Mouse (Mus musculus) neutrophil, adult 5-6 weeks (primary cell): Measurements from ENCODE around the gene Rps18. TPM values are rescaled to one million over a fixed set of nuclear protein-coding genes. Genes with fewer than 3 reads are reported as not detected.
A peak's percentile ranks its signal among the peaks of the same experiment; 100 is the strongest.
"Not testable (repeated sequence)": the region's sequence is repeated elsewhere in the genome, so short reads cannot be mapped to it uniquely, and the experiment has no call there.

Experiments
- ATAC-seq: fragments of 151-379, 151-347 bp; 2 replicates; pipeline ENCODE4 v1.8.0; 2017; ENCODE audit warnings: mild to moderate bottlenecking, moderate TSS enrichment; ENCODE audit not compliant: insufficient number of reproducible peaks, poor library complexity, low FRiP score, severe bottlenecking; ENCODE audit errors: extremely low read depth
- total RNA-seq: library from RNA; stranded (forward); fragments of 200-1000 nt; gene quantifications from 2 replicates; pipeline ENCODE4 v1.2.3, GENCODE M21; 2017

Rps18 gene
- total RNA-seq, result 780 and 810 TPM in 2 replicates

GRCm38 (mm10) chr17:33955555-33956214, at the start of gene Rps18, which contains the start of gene Vps52:
Gene Rps18, minus strand, starts transcription at chr17:33956001.
Gene Vps52, plus strand, starts transcription at chr17:33955812.
- peak; percentile 91 for ATAC-seq

DNA sequence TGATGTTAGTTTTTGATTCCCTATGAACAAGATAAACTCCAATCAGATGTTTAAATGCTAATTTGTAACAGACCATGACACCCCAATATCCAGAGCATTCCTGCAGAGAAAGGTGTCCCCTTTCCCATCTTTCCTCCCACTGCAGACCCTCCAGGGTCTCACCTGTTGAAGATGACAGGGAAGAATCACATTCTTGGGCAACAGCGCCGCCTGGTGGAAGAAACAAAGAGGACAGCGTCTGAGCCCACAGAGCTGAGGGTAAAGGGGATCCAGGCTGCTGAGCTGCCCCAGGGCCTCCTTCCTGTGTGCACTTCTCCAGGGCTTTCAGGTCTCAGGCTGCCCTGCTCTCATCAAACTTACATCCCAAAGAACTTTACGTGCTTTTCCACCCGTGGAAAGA, 47.6 kb upstream of the Rps18 start:
- ATAC-seq, result no peak

GRCm38 (mm10) chr17:34000796-34001195, 45.0 kb upstream of the Rps18 start:
- ATAC-seq, result not testable (repeated sequence)

DNA sequence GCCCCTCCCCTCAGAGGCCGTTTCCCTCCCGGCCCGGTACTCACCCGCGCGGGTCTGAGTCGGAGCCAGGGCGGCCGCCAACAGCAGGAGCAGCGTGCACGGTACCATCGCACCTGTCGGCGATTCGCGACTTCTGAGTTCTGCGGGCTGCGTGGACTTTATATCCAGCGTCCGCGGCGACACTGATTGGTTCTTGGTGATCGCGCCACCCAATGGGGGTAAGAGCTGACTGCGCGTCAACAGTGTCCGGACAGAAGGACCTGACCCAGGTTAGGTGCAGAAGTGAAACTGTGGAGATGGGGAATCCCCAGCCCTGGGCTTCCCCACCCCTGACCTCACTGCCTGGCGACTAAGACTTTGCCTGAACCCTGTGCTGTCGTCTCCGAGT, 44.3 kb upstream of the Rps18 start, which contains the start of gene H2-K1:
H2-K1 (minus strand) TSS at position 198 of the 388 bp plus-strand sequence.
- peak; percentile 97 for ATAC-seq

DNA sequence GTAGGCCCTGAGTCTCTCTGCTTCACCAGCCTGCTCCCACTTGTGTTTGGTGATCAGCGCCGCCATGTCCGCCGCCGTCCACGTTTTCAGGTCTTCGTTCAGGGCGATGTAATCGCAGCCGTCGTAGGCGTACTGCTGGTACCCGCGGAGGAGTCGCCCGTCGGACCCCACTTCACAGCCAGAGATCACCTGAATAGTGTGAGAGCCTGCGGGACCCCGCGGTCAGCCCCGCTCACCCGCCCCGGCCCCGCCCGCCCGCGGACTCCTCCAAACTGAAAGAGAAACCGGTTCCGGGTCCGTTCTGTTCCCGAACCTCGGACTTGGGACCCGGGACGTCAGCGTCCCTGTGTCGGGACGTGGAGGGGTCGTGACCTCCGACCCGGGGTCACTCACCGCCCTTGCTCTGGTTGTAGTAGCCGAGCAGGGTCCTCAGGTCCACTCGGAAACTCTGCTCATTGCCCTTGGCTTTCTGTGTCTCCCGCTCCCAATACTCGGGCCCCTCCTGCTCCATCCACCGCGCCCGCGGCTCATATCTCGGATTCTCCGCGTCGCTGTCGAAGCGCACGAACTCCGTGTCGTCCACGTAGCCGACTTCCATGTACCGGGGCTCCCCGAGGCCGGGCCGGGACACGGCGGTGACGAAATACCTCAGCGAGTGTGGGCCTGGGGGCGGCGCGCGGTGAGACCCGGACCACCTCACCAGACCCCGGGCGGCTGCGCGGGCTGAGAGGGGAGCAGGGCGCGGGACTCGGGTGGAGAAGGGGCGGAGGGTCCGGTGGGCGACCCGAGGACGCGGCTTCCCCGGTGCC, 43.7 kb upstream of the Rps18 start:
- no peak for ATAC-seq

DNA sequence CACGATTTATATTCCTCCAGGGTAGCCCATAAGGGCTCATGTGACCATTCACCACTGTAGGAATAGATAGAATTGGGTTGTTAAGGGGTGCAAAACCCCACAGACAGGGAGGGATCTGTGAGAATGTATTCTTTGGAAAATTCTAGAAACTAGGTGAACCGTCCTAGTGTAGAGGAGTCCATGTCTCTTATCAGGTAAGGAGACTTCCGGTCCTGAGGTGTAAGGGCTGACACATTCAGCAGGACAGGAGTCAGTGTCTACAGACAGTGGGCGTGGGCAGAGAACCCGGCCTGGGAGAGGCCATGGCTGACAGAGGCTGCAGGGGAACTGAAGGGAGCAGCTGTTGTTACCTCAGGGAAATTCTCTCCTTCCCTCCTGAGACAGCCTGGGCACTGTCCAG, 42.9 kb upstream of the Rps18 start:
- ATAC-seq, result not testable (repeated sequence)

DNA sequence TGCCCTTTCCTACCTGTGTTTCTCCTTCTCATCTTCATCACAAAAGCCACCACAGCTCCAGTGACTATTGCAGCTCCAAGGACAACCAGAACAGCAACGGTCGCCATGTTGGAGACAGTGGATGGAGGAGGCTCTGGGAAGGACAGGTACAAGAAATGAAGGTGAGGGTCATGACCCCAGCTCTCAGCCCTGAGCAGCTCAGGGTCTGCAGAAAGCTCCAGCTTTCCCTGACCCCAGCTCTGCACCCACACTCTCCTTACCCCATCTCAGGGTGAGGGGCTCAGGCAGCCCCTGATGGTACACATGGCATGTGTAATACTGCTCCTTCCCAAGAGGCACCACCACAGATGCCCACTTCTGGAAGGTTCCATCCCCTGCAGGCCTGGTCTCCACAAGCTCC, 41.2 kb upstream of the Rps18 start:
- not testable (repeated sequence) for ATAC-seq

DNA sequence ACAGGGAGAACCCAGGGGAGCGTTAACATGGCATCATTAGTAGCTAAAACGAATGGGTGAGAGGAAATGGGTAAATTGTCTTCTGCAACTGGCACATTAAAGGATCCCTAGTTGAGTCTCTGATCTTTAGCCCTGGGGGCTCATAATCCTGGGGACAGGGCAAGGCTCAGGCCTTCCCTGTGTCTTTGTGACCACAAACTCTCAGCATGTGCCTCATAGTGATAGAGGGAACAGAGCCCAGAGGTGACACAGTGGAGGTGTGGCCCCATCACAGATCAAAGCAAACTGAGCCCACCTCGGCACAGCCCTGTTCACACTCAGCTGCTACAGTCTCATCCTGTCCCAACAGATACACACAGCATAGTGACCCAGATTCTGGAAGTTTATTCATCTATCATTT, 39.9 kb upstream of the Rps18 start:
- ATAC-seq, result no peak

DNA sequence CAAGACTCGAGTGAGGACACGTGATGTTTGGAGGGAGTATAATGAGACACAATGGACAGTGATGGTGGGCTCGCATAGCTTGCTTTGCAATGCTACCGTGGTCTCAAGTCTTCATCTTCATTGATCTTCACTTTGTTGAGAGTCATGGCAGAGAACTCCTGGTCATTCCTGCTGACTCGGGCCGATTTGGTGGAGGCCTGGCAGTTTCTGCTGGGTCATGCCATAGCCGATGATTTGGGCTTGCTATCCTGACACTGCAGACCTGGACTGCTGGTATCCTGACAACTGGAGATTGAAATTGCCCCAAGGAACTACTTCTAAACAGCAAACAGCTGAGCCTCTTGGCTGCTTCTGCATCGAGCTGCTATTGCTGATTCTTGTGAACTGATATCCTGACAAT, 39.2 kb upstream of the Rps18 start:
- no peak for ATAC-seq

GRCm38 (mm10) chr17:33991788-33992664, 36.2 kb upstream of the Rps18 start:
- peak; percentile 71 for ATAC-seq

GRCm38 (mm10) chr17:33982136-33982535, 26.3 kb upstream of the Rps18 start:
- not testable (repeated sequence) for ATAC-seq

- peak; percentile 62 for ATAC-seq
These were observed 25.6 kb upstream of the Rps18 start for GRCm38 (mm10) chr17:33981192-33981909.

DNA sequence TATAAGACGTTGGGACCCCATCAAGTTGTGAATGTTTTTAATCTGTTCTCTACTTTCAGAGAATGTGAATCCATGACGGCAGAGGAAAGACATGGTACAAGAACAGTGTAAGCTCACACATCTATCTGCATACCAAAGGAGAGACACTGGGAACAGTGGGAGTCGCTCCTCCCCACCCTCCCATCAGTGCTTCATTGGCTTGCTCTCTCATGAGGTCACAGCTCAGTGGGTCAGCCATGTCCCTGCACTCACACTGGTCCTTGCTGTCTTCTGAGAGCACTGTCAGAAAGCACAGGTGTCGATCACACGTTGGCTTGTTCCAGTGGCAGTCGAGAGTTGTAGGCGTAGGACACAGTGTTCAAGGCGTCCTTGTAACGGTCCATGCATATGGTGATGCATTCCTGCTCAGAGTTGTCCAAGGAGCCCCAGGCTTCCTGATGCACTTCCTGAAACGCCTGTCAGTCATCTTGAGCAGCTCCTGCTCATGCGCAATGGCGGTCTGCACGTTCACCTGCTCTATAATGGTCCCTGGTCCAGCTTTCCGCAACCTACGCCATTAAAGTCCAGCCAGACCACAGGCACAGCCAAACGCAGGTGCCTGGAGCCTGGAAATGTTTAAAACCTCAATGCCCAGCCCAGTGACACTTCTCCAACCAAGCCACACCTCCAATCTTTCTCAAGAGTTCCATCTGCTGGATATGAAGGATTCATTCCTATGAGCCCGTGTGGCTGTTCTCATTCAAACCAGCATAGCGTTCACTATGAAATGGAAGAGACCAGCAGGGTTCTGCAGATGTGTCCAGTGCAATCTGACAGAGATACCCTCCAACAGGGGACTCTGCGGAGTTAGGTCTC, 24.6 kb upstream of the Rps18 start:
- no peak for ATAC-seq

GRCm38 (mm10) chr17:33979512-33980050, 23.8 kb upstream of the Rps18 start:
- no peak for ATAC-seq

- peak; percentile 94 for ATAC-seq
These were observed 22.8 kb upstream of the Rps18 start for GRCm38 (mm10) chr17:33978631-33979031.

- ATAC-seq, result no peak
These were observed 22.2 kb upstream of the Rps18 start for GRCm38 (mm10) chr17:33977861-33978557.

- no peak for ATAC-seq
These were observed 17.8 kb upstream of the Rps18 start for GRCm38 (mm10) chr17:33973572-33973971.
